Mouse (Mus musculus): Measurements from ENCODE around the gene Olfr1042.
"Not testable (repeated sequence)": the region's sequence is repeated elsewhere in the genome, so short reads cannot be mapped to it uniquely, and the experiment has no call there.

The Olfr1042 gene

DNA sequence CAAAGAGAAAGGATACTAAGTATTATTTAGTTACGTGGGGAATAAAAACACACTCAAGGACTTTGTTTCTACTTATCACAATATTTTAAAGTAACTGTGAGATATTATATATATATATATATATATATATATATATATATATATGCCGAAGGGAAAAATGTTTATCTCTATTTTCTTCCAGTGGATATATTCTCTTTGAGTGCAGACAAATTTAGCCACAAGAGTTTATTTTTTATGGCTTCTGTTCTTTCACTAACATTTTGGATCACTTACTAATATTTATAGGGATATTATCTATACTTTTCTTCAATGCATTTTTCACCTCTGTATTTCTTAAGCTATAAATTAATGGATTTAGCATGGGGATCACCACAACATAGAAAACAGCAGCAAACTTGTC, at the start of gene Olfr1042:
Gene Olfr1042 (minus strand): TSS at position 101 of the 400 bp plus-strand sequence.
- DNase-seq (ENCODE audit: low spot score), result no peak

- DNase-seq (ENCODE audit: low spot score), result no peak
Observed at GRCm38 (mm10) chr2:86202909-86203308, 41.3 kb upstream of the Olfr1042 start, which contains the start of gene Olfr1045. Gene Olfr1045, minus strand, starts transcription at chr2:86203009.

GRCm38 (mm10) chr2:86195863-86196262, 34.2 kb upstream of the Olfr1042 start:
- no peak for DNase-seq (ENCODE audit: low spot score)

GRCm38 (mm10) chr2:86185583-86185982, 23.9 kb upstream of the Olfr1042 start, which contains the start of gene Olfr52:
Gene Olfr52, minus strand, starts transcription at chr2:86185683.
- DNase-seq (ENCODE audit: low spot score), result no peak

DNA sequence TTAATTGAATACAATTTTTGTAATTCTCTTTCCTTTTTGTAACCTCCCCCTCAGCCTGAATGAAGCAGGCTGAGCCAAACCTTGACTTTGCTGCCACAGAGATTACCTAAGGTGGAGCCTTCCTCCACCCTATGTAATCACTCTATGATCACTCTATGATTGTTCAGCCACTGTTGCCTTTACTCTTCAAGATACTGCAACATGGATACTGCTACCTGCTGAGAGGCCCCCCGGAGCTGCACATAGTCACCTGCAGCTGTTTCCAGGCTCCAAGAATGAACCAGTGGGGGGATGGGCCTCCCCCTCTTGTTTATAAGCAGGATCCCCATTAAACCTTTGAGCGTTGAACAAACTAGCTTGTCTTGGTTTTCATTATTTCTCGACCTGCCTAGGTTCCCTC, 18.3 kb upstream of the Olfr1042 start:
- no peak for DNase-seq (ENCODE audit: low spot score)

- DNase-seq (ENCODE audit: low spot score), result no peak
Observed at GRCm38 (mm10) chr2:86177720-86178119, 16.1 kb upstream of the Olfr1042 start, which contains the start of gene Olfr1044. Gene Olfr1044, minus strand, starts transcription at chr2:86177820.

DNA sequence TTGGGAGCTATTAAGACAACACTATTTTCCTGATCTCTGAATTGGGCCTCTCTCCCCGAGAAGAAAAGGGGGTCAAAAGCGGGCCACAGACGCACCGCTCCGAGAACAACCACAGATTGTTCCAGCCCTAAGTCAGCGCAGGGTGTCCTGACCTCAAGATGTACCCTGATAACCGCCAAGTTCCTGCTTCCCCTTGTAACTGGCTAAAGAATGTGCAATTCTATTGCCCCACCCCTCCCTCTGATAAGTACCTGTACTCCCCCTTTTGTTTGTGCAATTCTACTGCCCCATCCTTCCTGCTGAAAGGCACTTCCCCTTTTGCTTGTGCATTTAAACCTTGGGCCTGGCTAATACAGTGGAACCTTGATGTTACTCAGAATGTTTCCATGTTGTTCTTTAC, 13.8 kb upstream of the Olfr1042 start:
- DNase-seq (ENCODE audit: low spot score), result not testable (repeated sequence)

DNA sequence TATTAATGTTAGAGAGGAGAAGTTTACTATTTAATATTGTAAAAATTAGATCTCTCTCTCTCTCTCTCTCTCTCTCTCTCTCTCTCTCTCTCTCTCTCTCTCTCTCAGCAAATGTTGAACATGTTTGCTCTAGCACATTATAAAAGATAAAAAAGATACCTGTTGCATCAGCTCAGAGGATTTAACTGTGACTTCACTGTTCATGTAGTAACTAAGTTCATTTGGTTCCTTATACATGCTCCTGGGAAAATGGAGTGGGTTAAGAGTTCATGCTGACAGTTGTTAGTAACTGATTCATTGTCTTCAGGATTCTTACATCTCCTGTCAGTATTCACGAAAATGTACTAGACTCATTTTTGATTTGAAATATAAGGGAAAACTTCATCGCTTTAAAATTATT, 5.8 kb upstream of the Olfr1042 start, which contains the start of gene Olfr1043:
Gene Olfr1043 (minus strand): TSS at position 101 of the 400 bp plus-strand sequence.
- no peak for DNase-seq (ENCODE audit: low spot score)

DNA sequence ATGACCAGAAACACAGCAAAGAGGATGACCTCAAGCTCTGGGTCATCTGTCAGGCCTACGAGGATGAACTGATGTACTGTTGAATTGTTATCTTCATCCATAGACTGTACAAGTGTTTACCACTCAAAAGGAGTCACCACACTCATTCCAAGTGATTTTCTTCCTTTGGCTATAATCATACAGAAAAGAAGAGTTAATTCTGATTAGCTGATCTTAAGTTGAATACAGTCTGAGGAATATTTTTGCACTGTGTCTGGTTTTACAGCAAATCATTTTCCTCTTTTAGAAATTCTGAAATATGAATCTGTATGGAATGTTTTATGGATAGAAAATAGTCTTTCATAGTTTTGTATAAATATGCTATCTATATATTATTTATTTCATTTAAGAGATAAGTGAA, 15.0 kb downstream of the Olfr1042 start, which contains the start of gene Olfr1040:
Gene Olfr1040 (minus strand): TSS at position 101 of the 400 bp plus-strand sequence.
- DNase-seq (ENCODE audit: low spot score), result no peak

- DNase-seq (ENCODE audit: low spot score), result no peak
Observed at GRCm38 (mm10) chr2:86135828-86136227, 25.8 kb downstream of the Olfr1042 start, which contains the start of gene Olfr1039. Gene Olfr1039, minus strand, starts transcription at chr2:86135928.
